Mouse (Mus musculus) ovary, adult 18-20 months (tissue): ENCODE results near the gene Dop1b.

ENCODE experiments used
- DNase-seq: peaks from one replicate; pipeline ENCODE4 v3.0.0; 2022; ENCODE audit warnings: low spot score, mixed read lengths

Gene Dop1b

GRCm38 (mm10) chr16:93830071-93830470 lies 118.4 kb downstream of the Dop1b start:
- DNase-seq, result no peak

- DNase-seq, result no peak
Measured at GRCm38 (mm10) chr16:93830916-93831315, 119.2 kb downstream of the Dop1b start.

GRCm38 (mm10) chr16:93831627-93832395 lies 120.1 kb downstream of the Dop1b start, which contains the start of gene Morc3:
Morc3 (plus strand) TSS chr16:93832121.
- peak; percentile 99 for DNase-seq

- peak; percentile 42 for DNase-seq
Measured at GRCm38 (mm10) chr16:93832451-93833276, 121.0 kb downstream of the Dop1b start.

GRCm38 (mm10) chr16:93833551-93833950 lies 121.8 kb downstream of the Dop1b start:
- no peak for DNase-seq

GRCm38 (mm10) chr16:93834076-93834475 lies 122.4 kb downstream of the Dop1b start:
- DNase-seq, result no peak

- DNase-seq, result no peak
Measured at GRCm38 (mm10) chr16:93839049-93839448, 127.3 kb downstream of the Dop1b start.

GRCm38 (mm10) chr16:93850527-93850926 lies 138.8 kb downstream of the Dop1b start:
- no peak for DNase-seq

GRCm38 (mm10) chr16:93859967-93860366 lies 148.3 kb downstream of the Dop1b start:
- DNase-seq, result no peak
